Mouse (Mus musculus) neutrophil, adult 5-6 weeks (primary cell): ENCODE measurements around the gene Ankrd27. TPM values are rescaled to one million over a fixed set of nuclear protein-coding genes. Genes with fewer than 3 reads are reported as not detected.
"Not testable (repeated sequence)": the region's sequence is repeated elsewhere in the genome, so short reads cannot be mapped to it uniquely, and the experiment has no call there.

ENCODE experiments used
- ATAC-seq: fragments of 151-379, 151-347 bp; 2 replicates; pipeline ENCODE4 v1.8.0; 2017; ENCODE audit warnings: mild to moderate bottlenecking, moderate TSS enrichment; ENCODE audit not compliant: insufficient number of reproducible peaks, poor library complexity, low FRiP score, severe bottlenecking; ENCODE audit errors: extremely low read depth
- total RNA-seq: library from RNA; stranded (forward); fragments of 200-1000 nt; gene quantifications from 2 replicates; pipeline ENCODE4 v1.2.3, GENCODE M21; 2017

Ankrd27 gene
- total RNA-seq: 21.1 and 21.7 TPM in 2 replicates

DNA sequence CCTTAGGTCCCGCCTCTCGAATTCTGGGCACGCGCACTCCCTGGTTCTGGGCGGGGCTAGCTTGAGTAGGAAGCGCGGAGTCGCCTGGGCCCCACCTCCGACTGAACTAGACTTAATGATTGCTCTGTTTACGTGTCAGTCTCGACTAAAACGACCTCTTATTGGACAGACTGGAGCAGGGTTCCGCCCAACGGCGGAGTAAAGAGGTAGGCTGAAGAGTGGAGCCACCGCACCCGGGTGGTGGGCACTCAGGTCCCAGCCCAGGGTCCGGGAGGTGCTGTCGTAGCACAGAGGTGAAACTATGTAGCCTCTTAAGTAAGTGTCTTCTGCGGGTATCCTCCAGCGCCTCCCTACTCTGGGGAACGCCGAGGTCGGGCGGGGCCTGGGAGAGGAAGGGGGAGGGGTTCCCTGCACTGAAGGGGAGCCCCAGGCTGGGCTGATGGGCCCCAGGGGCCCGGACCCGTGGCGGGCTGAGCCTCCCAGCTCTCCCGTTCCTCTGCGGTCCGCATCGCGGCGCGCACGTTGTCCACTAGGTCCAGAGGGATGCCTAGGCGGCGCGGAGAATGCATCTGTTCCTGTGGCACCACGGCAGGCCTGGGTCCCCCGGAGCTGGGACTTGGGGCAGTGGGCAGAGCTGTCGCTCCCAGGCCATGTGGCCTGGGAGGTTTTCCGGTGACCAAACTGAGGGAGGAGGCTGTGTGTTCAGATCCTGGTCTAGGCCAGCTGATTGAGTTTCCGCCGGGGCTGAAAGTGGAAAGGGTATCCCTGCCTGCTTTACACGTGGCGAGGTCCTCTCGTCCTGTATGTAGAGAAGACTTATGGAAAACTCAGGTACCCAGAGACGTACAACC lies at the start of gene Ankrd27:
Gene Ankrd27 (plus strand): TSS at position 190 of the 851 bp plus-strand sequence.
- ATAC-seq: peak; percentile 92

- no peak for ATAC-seq
Measured at GRCm38 (mm10) chr7:35537562-35537961, 48.5 kb upstream of the Ankrd27 start, which contains the start of gene Tdrd12. Tdrd12 (minus strand) TSS chr7:35537745.

GRCm38 (mm10) chr7:35545881-35546280 lies 40.2 kb upstream of the Ankrd27 start:
- peak; percentile 66; the same call in 1 of the 2 replicates for ATAC-seq

DNA sequence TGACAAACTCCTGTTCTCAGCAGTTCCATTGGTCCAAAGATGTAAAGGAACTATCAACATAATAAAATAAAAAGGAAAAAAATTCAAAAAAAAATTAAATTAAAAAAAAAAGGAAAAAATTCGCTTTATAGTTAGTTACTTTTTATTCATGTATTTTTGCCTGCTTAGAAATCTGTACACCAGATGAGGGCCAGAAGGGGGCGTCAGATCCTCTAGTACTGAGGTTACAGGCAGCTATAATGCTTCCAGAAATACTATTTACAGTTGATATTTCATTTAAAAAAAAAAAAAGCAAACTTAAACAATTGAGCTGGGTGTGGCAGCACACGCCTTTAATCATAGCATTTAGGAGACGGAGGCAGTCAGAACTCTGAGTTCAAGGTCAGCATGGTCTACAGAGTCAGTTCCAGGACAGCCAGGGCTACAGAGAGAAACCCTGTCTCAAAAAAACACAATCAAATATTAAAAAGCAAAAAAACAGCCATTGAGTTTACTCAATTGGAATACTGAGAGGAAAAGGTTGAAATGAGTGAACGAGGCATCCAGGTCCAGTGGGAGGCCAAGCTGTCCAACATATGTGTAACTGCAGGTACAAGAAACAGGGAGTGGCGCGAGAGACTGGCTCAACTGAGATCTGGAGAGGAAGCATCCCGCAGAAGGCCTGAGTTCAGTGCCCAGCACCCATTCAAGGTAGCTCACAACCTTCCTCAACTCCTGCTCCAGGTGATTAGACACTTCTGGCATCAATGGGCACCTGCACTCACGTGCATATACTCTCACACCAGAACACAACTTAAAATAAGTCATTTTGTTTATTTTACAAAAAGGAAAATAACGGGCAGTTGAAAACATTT lies 32.1 kb upstream of the Ankrd27 start:
- no peak for ATAC-seq

DNA sequence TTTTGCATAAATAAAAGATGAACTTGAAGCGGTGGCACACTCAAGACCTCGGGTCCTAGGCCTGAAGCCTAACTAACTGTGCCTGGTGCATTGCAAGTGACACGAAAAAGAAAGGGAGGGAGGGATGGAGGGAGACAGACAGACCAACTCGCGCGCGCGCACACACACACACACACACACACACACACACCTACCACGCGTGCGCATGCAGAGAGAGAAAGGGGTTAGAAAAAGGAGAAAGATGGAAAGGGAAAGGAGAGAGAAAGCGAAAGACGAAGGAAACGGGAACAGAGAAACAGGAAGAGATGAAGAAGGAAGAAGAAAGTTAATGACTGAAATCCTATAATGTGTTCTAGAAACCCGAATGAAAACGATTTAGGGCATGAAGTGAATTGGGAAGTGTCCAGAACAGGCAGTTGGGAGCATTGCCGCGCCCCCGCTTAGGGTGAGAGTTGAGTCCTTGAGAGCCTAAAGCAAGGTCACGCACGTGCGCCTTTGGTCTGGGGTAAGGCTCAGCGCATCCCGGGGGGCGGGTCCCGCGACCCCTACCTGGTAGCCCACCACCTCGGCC lies 31.4 kb upstream of the Ankrd27 start:
- ATAC-seq: no peak

GRCm38 (mm10) chr7:35555224-35556204 lies 30.5 kb upstream of the Ankrd27 start:
- peak; percentile 67 for ATAC-seq

DNA sequence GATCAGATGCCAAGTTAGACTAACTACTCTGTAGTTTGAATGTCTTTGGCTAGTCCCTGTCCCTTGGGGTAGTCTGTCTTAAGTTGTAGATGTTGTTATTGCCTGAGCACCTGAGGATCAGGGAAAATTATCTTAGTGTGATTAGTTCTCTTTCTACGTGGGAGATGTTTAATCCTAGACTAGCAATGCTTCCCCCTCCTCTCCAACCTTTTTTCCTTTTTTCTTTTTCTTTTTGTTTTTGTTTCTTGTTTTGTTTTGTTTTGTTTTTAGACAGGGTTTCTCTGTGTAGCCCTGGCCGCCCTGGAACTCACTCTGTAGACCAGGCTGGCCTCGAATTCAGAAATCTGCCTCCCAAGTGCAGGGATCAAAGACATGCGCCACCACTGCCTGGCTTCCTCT lies 29.8 kb upstream of the Ankrd27 start, which contains the start of gene Nudt19:
Gene Nudt19 (minus strand): TSS at position 100 of the 399 bp plus-strand sequence.
- no peak for ATAC-seq

DNA sequence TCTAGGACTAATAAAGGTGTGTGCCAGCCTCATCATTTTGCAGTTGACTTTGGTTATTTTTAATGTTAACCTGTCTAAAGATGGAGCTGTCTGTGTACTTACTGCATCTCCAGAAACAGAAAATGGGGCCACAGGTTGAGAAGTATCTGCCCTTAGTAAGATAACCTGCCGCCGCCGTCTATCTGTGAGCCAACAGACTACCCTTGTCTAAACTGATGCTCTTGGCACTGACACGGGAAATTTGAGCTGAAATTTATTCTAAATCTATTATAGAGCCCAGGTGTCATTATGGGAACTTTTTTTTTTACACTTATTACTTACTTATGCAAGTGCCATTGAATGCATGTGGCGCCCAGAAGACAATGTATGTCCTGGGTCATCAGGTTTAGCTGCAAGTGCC lies 29.1 kb upstream of the Ankrd27 start:
- no peak for ATAC-seq

DNA sequence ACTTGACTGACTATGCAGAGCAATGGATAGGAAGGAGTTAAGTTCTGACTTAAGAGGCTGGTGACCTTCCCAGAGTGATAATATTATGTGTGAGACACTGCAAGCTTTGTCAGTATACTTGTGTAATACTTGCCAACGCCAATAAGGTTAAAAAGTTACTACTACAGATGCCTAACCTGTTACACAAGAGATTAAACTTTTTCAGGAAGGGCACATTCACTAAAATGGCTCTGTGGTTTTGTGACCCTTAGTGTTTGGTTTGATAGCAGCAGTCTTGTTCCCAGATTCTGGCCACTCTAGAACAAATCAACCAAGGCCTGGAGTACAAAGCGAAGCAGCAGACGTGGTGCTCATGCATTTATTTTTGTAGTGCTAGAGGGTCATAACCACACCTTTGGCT lies 28.5 kb upstream of the Ankrd27 start:
- no peak for ATAC-seq

- ATAC-seq: no peak
Measured at GRCm38 (mm10) chr7:35558681-35559080, 27.4 kb upstream of the Ankrd27 start.

GRCm38 (mm10) chr7:35559838-35560237 lies 26.2 kb upstream of the Ankrd27 start:
- no peak for ATAC-seq

DNA sequence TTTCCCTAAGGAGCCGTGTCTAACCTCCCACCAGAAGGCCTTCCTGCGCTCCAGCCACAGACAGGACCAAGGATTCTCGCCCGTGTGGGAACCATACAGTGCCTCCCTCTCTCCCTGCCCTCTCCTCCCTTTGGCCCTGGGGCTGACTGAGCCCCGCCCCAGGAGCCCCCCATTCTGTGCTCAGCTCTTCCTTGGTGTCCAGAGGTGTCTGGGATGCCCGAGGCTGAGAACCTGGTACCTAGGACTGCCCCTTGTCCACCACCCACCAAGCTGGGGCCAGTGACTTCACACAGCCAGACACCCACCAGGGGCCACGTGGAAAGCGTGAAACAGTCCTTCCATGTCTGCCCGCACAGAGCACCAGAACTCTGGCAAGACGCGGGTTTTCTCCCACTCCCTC lies 23.0 kb upstream of the Ankrd27 start:
- no peak for ATAC-seq

GRCm38 (mm10) chr7:35564067-35564865 lies 21.8 kb upstream of the Ankrd27 start:
- ATAC-seq: no peak

GRCm38 (mm10) chr7:35564872-35565271 lies 21.2 kb upstream of the Ankrd27 start:
- ATAC-seq: not testable (repeated sequence)

DNA sequence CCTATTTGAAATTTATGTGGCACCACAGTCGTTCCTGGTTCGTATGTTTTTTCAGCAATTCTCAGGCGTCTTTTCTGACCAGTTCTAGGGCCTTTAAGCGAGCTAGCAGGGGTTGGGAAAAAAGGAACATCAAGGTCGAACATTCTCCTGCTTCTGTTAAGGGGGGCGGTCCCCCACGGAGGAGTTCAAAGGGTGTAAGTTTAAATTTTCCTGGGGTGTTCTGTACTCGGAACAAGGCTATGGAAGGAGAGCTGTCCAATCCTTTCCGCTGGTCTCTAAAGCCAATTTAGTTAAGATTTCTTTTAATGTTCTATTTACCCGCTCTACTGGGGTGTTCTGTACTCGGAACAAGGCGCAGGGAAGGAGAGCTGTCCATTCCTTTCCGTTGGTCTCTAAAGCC lies 20.1 kb upstream of the Ankrd27 start:
- ATAC-seq: not testable (repeated sequence)

DNA sequence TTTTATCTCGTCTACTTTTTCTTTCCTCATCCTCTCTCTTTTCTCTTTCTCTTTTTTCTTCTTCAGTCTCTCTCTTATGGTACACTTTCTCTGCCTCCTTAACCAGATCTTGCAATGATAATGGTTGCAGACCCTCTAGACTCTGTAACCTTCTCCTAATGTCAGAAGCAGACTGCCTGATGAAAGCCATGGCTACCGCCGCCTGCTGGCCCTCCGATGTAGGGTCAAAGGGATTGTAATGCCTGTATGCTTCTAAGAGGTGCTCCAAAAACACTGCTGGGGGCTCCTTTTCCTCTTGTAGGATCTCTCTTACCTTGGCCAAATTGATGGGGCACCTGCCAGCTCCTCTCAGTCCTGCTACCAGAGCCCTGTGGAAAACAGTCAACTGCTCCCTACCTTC lies 16.3 kb upstream of the Ankrd27 start:
- ATAC-seq: not testable (repeated sequence)

GRCm38 (mm10) chr7:35570883-35571282 lies 15.2 kb upstream of the Ankrd27 start:
- ATAC-seq: not testable (repeated sequence)
